Mouse (Mus musculus) intestine, embryonic 16.5 days (tissue): ENCODE results near the gene Nfic. TPM values are rescaled to one million over a fixed set of nuclear protein-coding genes. Genes with fewer than 3 reads are reported as not detected.

Source experiments
- ATAC-seq: fragments of 200-750 bp; cut with Nextera tagmentation; 2 replicates; pipeline ENCODE4 v1.8.0; 2017; ENCODE audit warnings: moderate TSS enrichment, moderate library complexity
- H3K27ac ChIP-seq: fragments of 300-500 bp; sonication (generic); 2 replicates; pipeline ENCODE4 v1.5.1; 2014; ENCODE audit warnings: mild to moderate bottlenecking, low read length
- H3K27me3 ChIP-seq: fragments of 300-500 bp; sonication (generic); replicated peaks from 2 replicates; pipeline ENCODE4 v1.6.1; 2014; ENCODE audit warnings: low read length, control low read depth, mixed read lengths; ENCODE audit not compliant: control insufficient read depth, insufficient read depth
- H3K36me3 ChIP-seq: fragments of 300-500 bp; sonication (generic); 2 replicates; pipeline ENCODE4 v1.6.1; 2014; ENCODE audit warnings: low read length, control low read depth; ENCODE audit not compliant: control insufficient read depth, insufficient read depth
- H3K4me1 ChIP-seq: fragments of 300-500 bp; sonication (generic); 2 replicates; pipeline ENCODE4 v1.6.1; 2014; ENCODE audit warnings: low read length, control low read depth, mixed read lengths; ENCODE audit not compliant: control insufficient read depth, insufficient read depth
- H3K4me2 ChIP-seq: fragments of 300-500 bp; sonication (generic); 2 replicates; pipeline ENCODE4 v1.6.1; 2014; ENCODE audit warnings: low read depth, low read length, control low read depth
- H3K4me3 ChIP-seq: fragments of 300-500 bp; sonication (generic); 2 replicates; pipeline ENCODE4 v1.5.1; 2014; ENCODE audit warnings: mild to moderate bottlenecking, low read length
- H3K9ac ChIP-seq: fragments of 300-500 bp; sonication (generic); 2 replicates; pipeline ENCODE4 v1.6.1; 2014; ENCODE audit warnings: low read depth, low read length
- H3K9me3 ChIP-seq: fragments of 300-500 bp; sonication (generic); 2 replicates; pipeline ENCODE4 v1.6.1; 2016; ENCODE audit warnings: low read length, control low read depth; ENCODE audit not compliant: control insufficient read depth
- WGBS: fragments of 180-500 bp; shearing (Covaris S2); extraction: QIAGEN DNeasy Blood & Tissue Kit; methylation state at CpG from one replicate; pipeline ENCODE4 v1.1.7; 2014; 5-methylcytosine and 5-hydroxymethylcytosine counted together
- polyA plus RNA-seq: library from polyadenylated mRNA; unstranded; fragments of >200 nt; fragmentation: Nextera tagmentation; extraction: Ambion mirVana; gene quantifications from 2 replicates; pipeline ENCODE4 v1.2.1, GENCODE M21; 2015

The Nfic gene
- polyA plus RNA-seq, 1 experiment from 2014 or later = 49.8 TPM

DNA sequence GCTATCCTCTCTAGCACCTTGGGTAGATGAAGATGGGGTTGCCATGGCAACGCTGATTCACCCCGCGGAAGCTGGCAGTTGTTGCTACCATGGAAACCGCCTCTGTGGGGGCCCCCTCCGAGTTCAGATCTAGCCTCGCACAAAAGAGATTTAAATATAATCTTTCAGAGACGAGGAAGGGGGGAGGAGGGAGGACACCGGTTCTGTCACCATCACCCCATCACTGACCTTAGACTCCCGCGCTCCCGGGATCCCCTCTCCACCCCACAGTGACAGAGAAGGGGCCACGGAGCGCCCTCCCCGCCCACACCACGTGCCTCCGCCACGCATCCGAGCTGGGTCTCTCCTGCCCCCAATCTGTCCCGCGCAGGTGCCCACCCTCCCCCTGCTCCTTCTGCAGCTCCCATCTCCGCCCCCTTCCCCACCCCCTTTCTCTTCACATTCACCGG is 17.6 kb upstream of the Nfic start:
- H3K4me1 ChIP-seq = peaks cover 2% of the 10 kb centered on the region; the same call in 1 of the 2 replicates
- no peak overlapping the region for H3K27ac ChIP-seq
- no peaks in the 10 kb centered on the region for H3K9me3 ChIP-seq
- H3K36me3 ChIP-seq = no peaks in the 10 kb centered on the region
- peaks cover 49% of the 10 kb centered on the region for H3K27me3 ChIP-seq
- WGBS = 2% methylated on average over 21 of the region's 22 CpGs
- no peak overlapping the region for H3K4me2 ChIP-seq
- no peak for ATAC-seq
- no peak overlapping the region for H3K9ac ChIP-seq
- no peak overlapping the region for H3K4me3 ChIP-seq

DNA sequence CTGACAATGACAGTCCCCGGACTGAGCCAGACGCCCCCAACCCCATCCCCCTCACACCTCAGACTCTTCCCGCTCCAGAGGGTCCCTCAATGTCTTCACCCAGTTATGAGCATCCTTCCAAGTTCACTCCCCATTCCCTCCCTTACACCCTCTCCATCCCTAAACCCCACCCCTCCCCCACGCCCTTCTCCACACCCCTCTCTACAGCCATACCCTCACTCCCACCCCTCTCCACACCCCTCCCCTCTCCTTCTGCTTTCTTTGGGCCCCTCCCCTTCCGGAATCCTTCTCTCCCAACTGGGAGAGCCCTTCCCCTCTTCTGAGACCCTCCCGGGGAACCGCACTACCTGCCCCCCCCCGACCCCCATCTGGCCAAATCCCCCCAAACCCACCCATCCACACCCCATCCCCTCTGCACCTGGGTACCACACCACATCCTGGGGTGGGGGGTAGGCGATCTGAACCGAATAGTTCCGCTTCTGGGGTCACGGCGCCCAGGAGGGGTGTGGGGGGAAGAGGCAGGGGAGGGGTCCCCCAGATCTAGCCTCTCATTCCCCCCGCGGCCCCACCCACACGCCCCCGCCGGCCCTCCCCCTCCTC is 17.1 kb upstream of the Nfic start:
- H3K9ac ChIP-seq = no peak overlapping the region
- peaks cover 2% of the 10 kb centered on the region; the same call in 1 of the 2 replicates for H3K4me1 ChIP-seq
- 9% methylated on average over 17 of the region's 18 CpGs for WGBS
- no peak overlapping the region for H3K27ac ChIP-seq
- peaks cover 46% of the 10 kb centered on the region for H3K27me3 ChIP-seq
- ATAC-seq = no peak
- H3K4me3 ChIP-seq = no peak overlapping the region
- H3K9me3 ChIP-seq = no peaks in the 10 kb centered on the region
- H3K4me2 ChIP-seq = no peak overlapping the region
- H3K36me3 ChIP-seq = no peaks in the 10 kb centered on the region

DNA sequence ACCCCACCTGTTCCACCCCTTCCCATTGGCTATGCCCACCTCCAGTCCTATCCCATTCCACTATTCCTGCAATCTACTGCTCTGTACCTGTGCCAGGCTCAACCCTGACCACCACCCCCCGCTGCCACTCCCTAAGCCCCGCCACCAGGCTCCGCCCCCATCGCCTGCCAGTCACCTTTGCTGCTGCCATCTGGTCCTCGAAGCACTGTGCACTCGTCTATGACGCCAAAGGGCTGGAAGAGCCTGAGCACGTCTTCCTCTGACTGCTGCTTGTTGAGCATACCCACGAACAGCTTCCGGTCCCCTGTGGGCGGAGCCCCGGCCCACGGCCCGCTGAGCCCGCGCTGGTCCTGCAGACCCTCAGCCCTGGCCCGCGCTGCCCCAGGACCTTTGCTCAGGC is 15.0 kb upstream of the Nfic start:
- no peak for ATAC-seq
- Histone ChIP-seq H3K36me3 (no peaks in the 10 kb centered on the region), H3K9ac (no peak overlapping the region), H3K27ac (no peak overlapping the region), H3K4me2 (no peak overlapping the region), H3K9me3 (no peaks in the 10 kb centered on the region), H3K27me3 (peaks cover 44% of the 10 kb centered on the region), H3K4me3 (no peak overlapping the region), H3K4me1 (no peaks in the 10 kb centered on the region)
- WGBS = 45% methylated on average over 18 of the region's 18 CpGs

DNA sequence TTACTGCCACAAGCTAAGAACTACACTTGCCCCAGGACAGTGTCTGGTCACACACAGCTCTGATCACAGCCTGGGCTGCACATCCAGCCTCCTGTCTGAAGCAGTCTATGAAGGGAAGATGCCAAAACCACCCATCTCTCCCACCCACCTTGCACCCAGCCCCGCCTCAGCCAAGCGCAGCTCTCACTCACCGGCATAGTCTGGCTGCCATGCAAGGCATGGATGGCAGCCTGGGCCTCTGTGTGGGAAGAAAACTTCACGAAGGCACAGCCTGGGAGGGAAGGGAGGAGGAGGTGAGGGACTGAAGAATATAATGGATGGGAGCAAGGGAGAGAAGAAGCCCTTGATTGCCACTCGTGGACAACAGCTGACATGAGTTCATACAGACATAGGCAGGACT is 13.8 kb upstream of the Nfic start:
- H3K4me3 ChIP-seq = no peak overlapping the region
- 81% methylated on average over 5 of the region's 5 CpGs for WGBS
- no peak for ATAC-seq
- H3K4me1 ChIP-seq = peaks cover 6% of the 10 kb centered on the region
- no peaks in the 10 kb centered on the region for H3K36me3 ChIP-seq
- peaks cover 41% of the 10 kb centered on the region for H3K27me3 ChIP-seq
- no peak overlapping the region for H3K27ac ChIP-seq
- no peak overlapping the region for H3K4me2 ChIP-seq
- H3K9ac ChIP-seq = no peak overlapping the region
- no peaks in the 10 kb centered on the region for H3K9me3 ChIP-seq

DNA sequence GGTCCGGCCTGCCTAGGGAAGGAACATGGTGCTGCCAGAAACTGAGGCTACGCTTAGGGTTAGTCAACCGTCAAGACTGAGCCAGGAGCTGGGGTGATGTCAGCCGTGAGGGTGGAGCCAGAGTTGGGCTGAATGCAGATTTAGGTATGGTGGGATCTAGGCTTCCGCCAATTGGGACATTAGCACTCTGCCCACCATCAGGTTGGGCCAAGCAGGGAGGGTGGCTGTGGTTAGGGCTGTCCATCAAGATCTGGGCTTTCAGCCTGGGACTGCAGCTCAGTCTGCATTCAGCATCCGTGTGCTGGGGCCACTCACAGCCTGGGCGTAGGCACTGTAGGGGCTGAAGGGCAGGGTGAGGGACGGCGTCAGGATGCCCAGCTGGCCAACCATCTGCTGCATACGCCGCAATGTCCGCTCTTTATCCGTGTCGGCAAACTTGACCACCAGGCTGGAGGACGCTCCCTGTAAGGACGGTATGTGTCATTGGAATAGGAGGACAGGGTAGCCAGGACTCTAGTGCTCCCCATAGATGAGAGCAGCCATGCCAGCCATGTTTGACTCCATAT is 12.3 kb upstream of the Nfic start:
- Histone ChIP-seq H3K27me3 (peaks cover 43% of the 10 kb centered on the region), H3K9me3 (no peaks in the 10 kb centered on the region), H3K4me3 (no peak overlapping the region), H3K4me2 (no peak overlapping the region), H3K4me1 (peaks cover 10% of the 10 kb centered on the region), H3K27ac (no peak overlapping the region), H3K9ac (no peak overlapping the region), H3K36me3 (no peaks in the 10 kb centered on the region)
- WGBS = 81% methylated on average over 16 of the region's 16 CpGs
- ATAC-seq = no peak

DNA sequence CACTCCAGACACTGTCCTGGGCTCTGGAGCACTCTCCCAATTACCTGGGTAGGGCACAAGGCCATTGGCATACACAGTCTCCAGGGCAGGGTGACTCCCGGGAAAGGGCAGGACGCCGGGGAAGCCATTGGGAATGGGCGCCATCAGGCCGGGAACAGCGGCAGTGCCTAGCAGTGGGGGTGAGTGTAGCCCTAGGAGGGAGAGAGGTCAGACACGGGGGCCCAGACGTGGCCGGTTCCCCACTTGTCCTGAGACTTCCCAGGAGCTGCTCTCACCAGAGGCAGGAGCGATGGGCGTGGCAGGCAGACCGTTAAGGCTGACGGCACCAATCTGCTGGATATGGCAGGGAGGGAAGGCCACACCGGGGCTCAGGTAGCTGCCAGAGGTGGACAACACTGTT is 11.4 kb upstream of the Nfic start:
- no peak overlapping the region for H3K27ac ChIP-seq
- H3K4me2 ChIP-seq = no peak overlapping the region
- 61% methylated on average over 14 of the region's 14 CpGs for WGBS
- ATAC-seq = no peak
- H3K36me3 ChIP-seq = no peaks in the 10 kb centered on the region
- no peak overlapping the region for H3K9ac ChIP-seq
- H3K27me3 ChIP-seq = peaks cover 44% of the 10 kb centered on the region
- H3K4me3 ChIP-seq = no peak overlapping the region
- no peaks in the 10 kb centered on the region for H3K9me3 ChIP-seq
- peaks cover 10% of the 10 kb centered on the region for H3K4me1 ChIP-seq

DNA sequence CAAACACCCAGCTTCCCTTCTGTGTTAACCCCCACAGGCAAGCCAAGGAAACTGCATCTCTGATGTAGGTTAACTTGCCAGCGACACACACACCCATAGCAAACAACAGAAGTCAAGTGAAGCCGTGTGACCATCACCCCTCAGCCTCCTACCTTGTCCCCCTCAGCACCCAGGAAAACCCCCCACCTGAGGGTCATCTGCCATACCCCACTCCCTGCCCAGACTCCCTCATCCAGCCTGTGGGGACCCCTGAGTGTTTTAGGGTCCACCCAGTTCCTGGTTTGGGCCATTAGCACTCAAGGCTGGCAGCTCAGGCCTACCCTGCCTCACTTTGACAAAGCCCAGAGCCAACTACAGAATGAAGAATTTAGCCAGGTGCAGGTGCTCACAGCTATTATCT is 10.6 kb upstream of the Nfic start:
- no peaks in the 10 kb centered on the region for H3K9me3 ChIP-seq
- H3K4me3 ChIP-seq = no peak overlapping the region
- H3K36me3 ChIP-seq = no peaks in the 10 kb centered on the region
- 50% methylated on average over 2 of the region's 2 CpGs for WGBS
- H3K27ac ChIP-seq = no peak overlapping the region
- H3K4me2 ChIP-seq = no peak overlapping the region
- H3K9ac ChIP-seq = no peak overlapping the region
- H3K4me1 ChIP-seq = peaks cover 10% of the 10 kb centered on the region
- H3K27me3 ChIP-seq = peaks cover 48% of the 10 kb centered on the region
- no peak for ATAC-seq

DNA sequence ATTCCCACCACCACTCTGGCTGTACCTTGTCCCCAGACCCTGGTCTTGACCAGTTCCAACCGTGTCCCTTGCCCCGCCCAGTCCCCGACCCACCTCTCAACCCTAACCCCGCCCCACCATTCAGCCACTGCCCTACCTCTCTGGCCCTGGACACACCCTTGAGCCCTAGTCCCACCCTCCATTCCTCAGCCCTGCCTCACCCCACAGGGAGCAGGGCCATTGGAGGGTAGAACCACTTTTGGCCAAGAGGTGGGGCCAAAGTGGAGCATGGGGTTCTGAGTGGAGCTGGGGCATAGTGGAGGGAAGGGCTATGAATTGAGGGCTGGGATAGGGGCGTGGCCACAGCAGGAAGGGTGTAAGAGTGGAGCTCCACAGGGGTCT is 9.8 kb upstream of the Nfic start:
- Histone ChIP-seq H3K27me3 (peaks cover 56% of the 10 kb centered on the region), H3K27ac (no peak overlapping the region), H3K9me3 (no peaks in the 10 kb centered on the region), H3K9ac (no peak overlapping the region), H3K4me3 (no peak overlapping the region), H3K36me3 (no peaks in the 10 kb centered on the region), H3K4me1 (peaks cover 10% of the 10 kb centered on the region), H3K4me2 (0 out of 2 replicates have a peak overlapping the region, but pooled peaks have one; percentile 56)
- WGBS = 0% methylated on average over 5 of the region's 5 CpGs
- ATAC-seq = peak; percentile 74

DNA sequence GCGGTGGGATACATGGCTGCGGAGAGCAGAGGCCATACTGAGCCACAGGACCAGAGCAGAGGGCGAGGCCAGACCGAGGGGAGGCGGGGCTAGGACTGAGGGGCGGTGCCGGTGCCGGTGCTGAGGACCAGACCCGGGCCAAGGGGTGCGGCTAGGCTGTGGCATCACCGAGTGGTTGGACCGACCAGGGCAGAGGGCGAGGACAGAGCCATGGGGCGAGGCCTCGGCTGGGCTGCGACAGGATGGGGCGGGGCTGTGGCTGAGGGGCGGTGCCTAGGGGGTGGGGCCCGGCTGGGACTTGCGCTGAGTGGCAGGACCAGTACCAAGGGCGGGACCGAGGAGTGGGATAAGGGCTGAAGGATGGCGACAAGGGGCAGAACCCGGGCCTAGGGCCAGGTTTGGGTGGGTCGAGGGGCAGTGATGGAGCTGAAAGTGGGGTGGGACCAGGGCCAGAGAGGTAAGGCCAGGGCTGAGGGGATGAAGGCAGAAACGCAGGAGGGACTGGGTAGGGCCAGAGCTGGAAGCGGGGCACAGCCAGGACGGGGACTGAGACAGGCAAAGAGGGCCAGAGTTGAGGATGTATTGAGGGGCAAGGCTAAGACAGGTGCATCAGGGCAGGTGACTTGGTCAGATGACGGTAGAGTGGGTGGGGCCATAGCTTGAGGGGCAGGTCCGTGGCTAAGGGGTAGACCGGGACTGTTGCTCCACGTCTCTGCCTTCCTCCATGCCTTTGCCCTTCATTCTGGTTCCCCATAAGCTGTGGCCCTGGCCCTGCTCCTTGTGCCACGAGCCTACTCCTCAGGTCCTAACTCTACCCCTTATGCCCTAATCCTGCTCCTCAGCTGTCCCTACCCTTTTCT is 9.2 kb upstream of the Nfic start:
- H3K9me3 ChIP-seq = no peaks in the 10 kb centered on the region
- peaks cover 10% of the 10 kb centered on the region for H3K4me1 ChIP-seq
- H3K27ac ChIP-seq = no peak overlapping the region
- H3K27me3 ChIP-seq = peaks cover 56% of the 10 kb centered on the region
- peak overlapping the region; percentile 40 for H3K4me3 ChIP-seq
- H3K9ac ChIP-seq = peak overlapping the region; percentile 55; the same call in 1 of the 2 replicates
- H3K4me2 ChIP-seq = peak overlapping the region; percentile 56
- ATAC-seq = peak; percentile 88
- H3K36me3 ChIP-seq = no peaks in the 10 kb centered on the region
- WGBS = 3% methylated on average over 33 of the region's 33 CpGs
